Mouse (Mus musculus): ENCODE measurements around the gene Ift88. TPM values are rescaled to one million over a fixed set of nuclear protein-coding genes. Genes with fewer than 3 reads are reported as not detected.

Ift88 gene
- polyA plus RNA-seq, 1 experiment: 22.8 TPM

GRCm38 (mm10) chr14:57397221-57397620, 26.6 kb upstream of the Ift88 start:
- no peak overlapping the region for H3K4me3 ChIP-seq (ENCODE audit: insufficient read depth, low read length)
- TF ChIP-seq POLR2A (IDR thresholded peaks at IDR 0.05; ENCODE audit: low read depth, low read length) (no peak), CTCF (IDR thresholded peaks at IDR 0.05; ENCODE audit: borderline replicate concordance, insufficient read depth, low read length) (no peak)
- 0 out of 2 replicates have a peak, but pooled peaks cover 4% of the 10 kb centered on the region for H3K4me1 ChIP-seq (ENCODE audit: control insufficient read depth, insufficient read depth, low read length)
- H3K27ac ChIP-seq (ENCODE audit: insufficient read depth, low read length): no peak overlapping the region

- Histone ChIP-seq H3K27ac (ENCODE audit: insufficient read depth, low read length) (no peak within 1 kb of the TSS), H3K4me1 (ENCODE audit: control insufficient read depth, insufficient read depth, low read length) (0 out of 2 replicates have a peak, but pooled peaks cover 4% of the 10 kb centered on the region), H3K4me3 (ENCODE audit: insufficient read depth, low read length) (peak within 1 kb of the TSS; percentile 59)
- TF ChIP-seq CTCF (IDR thresholded peaks at IDR 0.05; ENCODE audit: borderline replicate concordance, insufficient read depth, low read length) (no peak), POLR2A (IDR thresholded peaks at IDR 0.05; ENCODE audit: low read depth, low read length) (peak; percentile 87)
Measured at GRCm38 (mm10) chr14:57398065-57398757, 25.7 kb upstream of the Ift88 start, which contains the start of gene Cryl1. TSS of gene Cryl1 (minus strand) at chr14:57398529.

GRCm38 (mm10) chr14:57398813-57399427, 24.9 kb upstream of the Ift88 start:
- Histone ChIP-seq H3K27ac (ENCODE audit: insufficient read depth, low read length) (no peak overlapping the region), H3K4me1 (ENCODE audit: control insufficient read depth, insufficient read depth, low read length) (0 out of 2 replicates have a peak, but pooled peaks cover 4% of the 10 kb centered on the region), H3K4me3 (ENCODE audit: insufficient read depth, low read length) (peak overlapping the region; percentile 42)
- no peak for TF ChIP-seq CTCF (IDR thresholded peaks at IDR 0.05; ENCODE audit: borderline replicate concordance, insufficient read depth, low read length)
- no peak for TF ChIP-seq POLR2A (IDR thresholded peaks at IDR 0.05; ENCODE audit: low read depth, low read length)

- H3K4me3 ChIP-seq (ENCODE audit: insufficient read depth, low read length): no peak overlapping the region
- TF ChIP-seq CTCF (IDR thresholded peaks at IDR 0.05; ENCODE audit: borderline replicate concordance, insufficient read depth, low read length): no peak
- TF ChIP-seq POLR2A (IDR thresholded peaks at IDR 0.05; ENCODE audit: low read depth, low read length): no peak
- H3K4me1 ChIP-seq (ENCODE audit: control insufficient read depth, insufficient read depth, low read length): 0 out of 2 replicates have a peak, but pooled peaks cover 2% of the 10 kb centered on the region
- H3K27ac ChIP-seq (ENCODE audit: insufficient read depth, low read length): no peak overlapping the region
Measured at GRCm38 (mm10) chr14:57402815-57403214, 21.0 kb upstream of the Ift88 start.

GRCm38 (mm10) chr14:57407039-57407987, 16.5 kb upstream of the Ift88 start:
- no peak for TF ChIP-seq CTCF (IDR thresholded peaks at IDR 0.05; ENCODE audit: borderline replicate concordance, insufficient read depth, low read length)
- TF ChIP-seq POLR2A (IDR thresholded peaks at IDR 0.05; ENCODE audit: low read depth, low read length): no peak
- Histone ChIP-seq H3K4me1 (ENCODE audit: control insufficient read depth, insufficient read depth, low read length) (no peaks in the 10 kb centered on the region), H3K4me3 (ENCODE audit: insufficient read depth, low read length) (no peak overlapping the region), H3K27ac (ENCODE audit: insufficient read depth, low read length) (no peak overlapping the region)

GRCm38 (mm10) chr14:57408100-57408499, 15.8 kb upstream of the Ift88 start:
- Histone ChIP-seq H3K4me3 (ENCODE audit: insufficient read depth, low read length) (no peak overlapping the region), H3K4me1 (ENCODE audit: control insufficient read depth, insufficient read depth, low read length) (no peaks in the 10 kb centered on the region), H3K27ac (ENCODE audit: insufficient read depth, low read length) (no peak overlapping the region)
- TF ChIP-seq POLR2A (IDR thresholded peaks at IDR 0.05; ENCODE audit: low read depth, low read length) (no peak), CTCF (IDR thresholded peaks at IDR 0.05; ENCODE audit: borderline replicate concordance, insufficient read depth, low read length) (no peak)

- Histone ChIP-seq H3K27ac (ENCODE audit: insufficient read depth, low read length) (no peak overlapping the region), H3K4me3 (ENCODE audit: insufficient read depth, low read length) (no peak overlapping the region), H3K4me1 (ENCODE audit: control insufficient read depth, insufficient read depth, low read length) (no peaks in the 10 kb centered on the region)
- no peak for TF ChIP-seq CTCF (IDR thresholded peaks at IDR 0.05; ENCODE audit: borderline replicate concordance, insufficient read depth, low read length)
- no peak for TF ChIP-seq POLR2A (IDR thresholded peaks at IDR 0.05; ENCODE audit: low read depth, low read length)
Measured at GRCm38 (mm10) chr14:57409106-57409505, 14.8 kb upstream of the Ift88 start.

GRCm38 (mm10) chr14:57412166-57412565, 11.7 kb upstream of the Ift88 start:
- Histone ChIP-seq H3K4me1 (ENCODE audit: control insufficient read depth, insufficient read depth, low read length) (no peaks in the 10 kb centered on the region), H3K27ac (ENCODE audit: insufficient read depth, low read length) (no peak overlapping the region), H3K4me3 (ENCODE audit: insufficient read depth, low read length) (no peak overlapping the region)
- no peak for TF ChIP-seq POLR2A (IDR thresholded peaks at IDR 0.05; ENCODE audit: low read depth, low read length)
- TF ChIP-seq CTCF (IDR thresholded peaks at IDR 0.05; ENCODE audit: borderline replicate concordance, insufficient read depth, low read length): no peak

GRCm38 (mm10) chr14:57417187-57417586, 6.7 kb upstream of the Ift88 start:
- H3K4me1 ChIP-seq (ENCODE audit: control insufficient read depth, insufficient read depth, low read length): no peaks in the 10 kb centered on the region
- no peak overlapping the region for H3K4me3 ChIP-seq (ENCODE audit: insufficient read depth, low read length)
- no peak overlapping the region for H3K27ac ChIP-seq (ENCODE audit: insufficient read depth, low read length)
- no peak for TF ChIP-seq CTCF (IDR thresholded peaks at IDR 0.05; ENCODE audit: borderline replicate concordance, insufficient read depth, low read length)
- TF ChIP-seq POLR2A (IDR thresholded peaks at IDR 0.05; ENCODE audit: low read depth, low read length): no peak

Measured in embryonic fibroblast, embryonic 13.5 days (primary cell).